Mouse (Mus musculus): ENCODE results near the gene Apoc4.
"Not testable (repeated sequence)": the region's sequence is repeated elsewhere in the genome, so short reads cannot be mapped to it uniquely, and the experiment has no call there.

The Apoc4 gene

DNA sequence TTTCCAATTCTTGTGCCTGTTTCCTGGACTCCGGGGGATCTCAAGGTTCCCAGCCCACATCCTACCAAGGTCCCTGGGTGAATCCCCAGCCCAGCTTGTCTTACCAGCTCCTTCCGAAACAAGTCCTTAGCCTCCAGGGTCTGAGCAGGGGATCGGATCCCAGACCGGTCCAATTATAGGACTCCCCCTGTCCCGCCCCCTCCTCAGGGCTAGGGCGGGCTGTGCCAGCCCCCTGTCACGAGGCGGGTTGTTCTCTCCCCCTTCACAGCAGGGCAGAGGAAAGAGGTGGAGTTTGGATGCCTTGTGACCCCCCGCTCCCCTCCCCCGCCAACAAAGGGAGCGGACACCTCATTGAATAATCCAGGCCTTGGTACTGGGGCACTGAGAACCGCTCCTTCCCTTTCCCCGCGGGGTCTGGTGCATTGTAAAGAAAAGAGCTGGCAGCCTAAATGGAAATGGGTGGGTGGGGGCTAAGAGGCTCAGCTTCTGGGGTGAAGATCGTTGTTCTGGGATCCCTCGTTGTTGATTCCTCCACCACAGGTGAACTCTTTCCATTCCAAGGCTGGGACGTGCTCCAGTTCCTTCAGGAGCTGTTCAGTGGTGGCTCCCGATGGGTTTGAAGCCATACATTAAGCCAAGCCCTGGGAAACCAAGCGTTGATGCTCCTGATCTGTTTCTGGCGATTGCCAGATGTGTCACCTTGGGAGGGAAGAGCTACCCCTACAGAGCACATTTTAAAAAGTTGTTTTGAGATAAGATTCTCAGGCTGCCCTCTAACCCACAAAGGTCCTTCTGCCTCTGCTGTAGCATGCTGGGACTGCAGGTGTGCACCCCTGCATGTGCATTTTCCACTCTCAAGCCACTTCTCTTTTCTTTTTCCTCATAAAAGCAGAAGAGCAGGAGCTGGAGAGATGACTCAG, 17.9 kb upstream of the Apoc4 start, which contains the start of gene Apoe:
TSS of gene Apoe (minus strand) at position 282 of the 920 bp plus-strand sequence.
- DNase-seq (ENCODE audit: low spot score in 2 of 2) = peak in 1 of 2 experiments; percentile 63

DNA sequence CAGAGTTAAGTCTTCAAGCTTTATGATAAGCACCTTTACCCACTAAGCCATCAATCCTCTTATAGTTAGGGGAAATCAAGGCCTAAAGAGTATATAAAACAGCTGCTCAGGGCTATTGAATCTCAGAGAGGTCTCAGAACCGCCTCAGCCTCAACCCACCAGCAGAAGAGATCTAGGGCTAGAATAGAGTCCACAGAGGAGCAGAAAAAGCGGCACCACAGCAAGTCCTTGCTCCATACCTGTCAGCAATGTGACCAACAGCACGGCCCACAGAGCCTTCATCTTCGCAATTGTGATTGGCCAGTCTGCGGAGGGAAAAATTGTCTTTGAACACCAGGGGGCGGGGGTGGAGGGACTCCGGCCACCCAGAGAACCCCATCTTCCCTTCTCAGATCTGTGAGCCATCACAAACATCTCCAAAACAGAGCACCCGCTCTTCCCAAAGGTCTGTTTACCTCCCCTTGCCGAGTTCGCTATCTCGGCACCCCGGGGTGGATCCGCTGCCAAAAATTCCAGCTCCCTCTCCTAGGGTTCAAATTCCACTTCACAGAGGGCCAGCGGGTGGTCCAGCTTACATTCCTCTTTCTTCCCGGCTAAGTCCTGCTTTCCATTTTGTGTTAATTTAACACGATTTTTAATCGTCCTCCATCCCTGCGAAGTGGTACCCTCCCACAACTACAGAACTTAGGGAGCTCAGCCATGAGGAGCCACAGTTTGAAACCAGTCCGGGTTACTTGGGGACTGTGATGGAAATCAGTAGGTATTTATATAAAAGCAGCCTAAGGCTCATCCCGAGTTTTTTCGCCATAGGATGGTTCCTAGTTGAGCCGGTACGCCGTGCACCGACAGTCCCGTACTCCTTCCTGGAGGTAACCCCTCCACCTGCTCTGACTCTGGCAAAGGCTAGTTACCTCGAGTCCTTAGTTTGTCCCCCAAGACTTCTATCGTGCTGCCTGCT, 16.9 kb upstream of the Apoc4 start:
- no peak for DNase-seq (ENCODE audit: low spot score in 2 of 2)

DNA sequence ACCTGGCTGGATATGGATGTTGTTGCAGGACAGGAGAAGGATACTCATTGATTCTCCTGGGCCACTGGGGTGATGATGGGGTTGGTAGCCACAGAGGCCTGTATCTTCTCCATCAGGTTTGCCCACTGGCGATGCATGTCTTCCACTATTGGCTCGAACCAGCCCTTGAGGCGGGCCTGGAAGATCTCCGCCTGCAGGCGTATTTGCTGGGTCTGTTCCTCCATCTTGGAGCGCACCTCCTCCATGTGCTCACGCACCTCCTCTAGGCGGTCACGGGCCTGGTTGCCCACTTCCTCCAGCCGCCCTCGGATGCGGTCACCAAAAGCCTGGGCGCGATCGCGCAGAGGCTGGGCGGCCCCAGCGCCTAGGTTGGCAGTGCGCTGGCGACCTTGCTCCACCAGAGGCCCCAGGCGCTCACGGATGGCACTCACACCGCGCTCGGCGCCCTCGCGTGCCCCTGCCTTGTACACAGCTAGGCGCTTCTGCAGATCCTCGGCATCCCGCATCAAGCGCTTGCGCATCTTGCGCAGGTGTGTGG, 15.1 kb upstream of the Apoc4 start:
- no peak for DNase-seq (ENCODE audit: low spot score in 2 of 2)

DNA sequence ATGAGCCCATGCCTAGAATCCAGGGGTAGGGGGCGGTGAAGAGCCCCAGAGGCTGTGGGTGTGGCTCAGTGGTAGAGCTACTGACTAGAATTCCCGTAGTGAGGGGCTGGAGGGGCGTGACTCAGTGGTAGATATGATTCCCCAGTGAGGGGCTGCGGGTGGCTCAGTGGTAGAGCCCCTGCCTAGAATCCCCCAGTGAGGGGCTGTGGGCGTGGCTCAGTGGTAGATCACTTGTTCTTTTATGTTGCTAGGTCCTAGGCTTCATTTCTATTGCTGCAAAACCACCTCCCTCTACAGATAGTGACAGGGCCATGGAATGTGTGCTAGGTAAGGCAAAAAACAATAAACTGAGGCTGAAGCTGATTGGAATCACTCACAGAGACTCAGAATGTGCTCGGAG, 14.6 kb upstream of the Apoc4 start:
- no peak for DNase-seq (ENCODE audit: low spot score in 2 of 2)

DNA sequence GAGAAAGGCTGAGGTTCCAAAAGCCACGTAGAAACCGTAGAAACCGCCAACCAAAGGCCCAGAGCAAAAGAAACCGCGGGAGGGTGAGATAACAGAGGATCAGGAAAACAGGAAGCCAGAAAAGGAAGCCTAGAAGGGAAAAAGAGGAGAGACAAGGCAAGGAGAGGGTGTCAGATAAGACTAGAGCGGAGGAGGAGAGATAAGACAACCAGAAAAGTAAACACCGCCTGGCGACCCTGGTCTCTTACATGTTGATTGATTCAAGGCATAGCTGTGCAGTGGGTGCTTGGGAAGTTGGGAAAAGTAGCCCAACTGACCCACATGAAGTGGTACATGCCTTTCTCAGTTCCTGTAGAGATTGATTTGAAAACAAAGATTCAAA, 13.9 kb upstream of the Apoc4 start:
- DNase-seq (ENCODE audit: low spot score in 2 of 2) = no peak

DNA sequence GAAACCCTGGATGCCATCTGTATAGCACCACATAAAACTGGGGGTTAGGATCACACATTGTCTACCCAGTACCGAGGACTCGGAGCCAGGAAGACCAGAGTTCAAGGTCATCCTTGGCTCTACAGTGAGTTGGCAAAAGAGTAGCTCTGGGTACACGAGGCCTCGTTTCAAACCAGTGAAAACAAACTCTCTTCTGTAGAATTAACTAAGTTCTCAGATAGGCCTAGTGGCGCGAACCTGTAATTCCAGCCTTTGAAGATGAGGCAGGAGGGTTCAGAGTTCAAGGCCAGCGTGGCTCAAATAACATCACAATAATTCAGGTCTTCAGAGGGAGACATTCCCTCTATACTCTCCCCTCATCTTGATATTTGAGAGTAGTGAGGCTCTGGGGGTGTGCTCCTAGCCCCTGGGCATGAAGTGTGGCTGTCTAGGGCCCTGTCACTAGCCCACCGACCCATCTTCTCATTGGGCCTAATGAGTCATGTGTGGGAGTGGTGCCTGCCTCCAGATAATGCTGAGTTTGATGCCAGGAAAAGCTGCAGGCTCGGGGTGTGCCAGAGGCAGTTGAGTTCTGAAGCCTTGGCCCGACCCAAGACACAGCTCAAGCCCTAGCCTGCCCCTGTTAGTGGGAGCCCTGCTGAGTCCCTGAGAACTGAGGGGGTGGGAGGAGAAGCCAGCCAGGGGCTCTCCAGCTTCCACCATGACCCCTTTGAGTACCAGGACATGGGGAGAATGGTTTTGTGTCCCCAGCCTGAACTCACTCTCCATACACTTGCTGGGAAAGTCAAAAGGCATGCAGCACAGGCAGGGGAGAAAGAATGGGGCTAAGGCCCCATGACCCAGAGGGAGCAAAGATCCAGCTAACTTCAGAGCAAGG, 13.3 kb upstream of the Apoc4 start:
- no peak for DNase-seq (ENCODE audit: low spot score in 2 of 2)

DNA sequence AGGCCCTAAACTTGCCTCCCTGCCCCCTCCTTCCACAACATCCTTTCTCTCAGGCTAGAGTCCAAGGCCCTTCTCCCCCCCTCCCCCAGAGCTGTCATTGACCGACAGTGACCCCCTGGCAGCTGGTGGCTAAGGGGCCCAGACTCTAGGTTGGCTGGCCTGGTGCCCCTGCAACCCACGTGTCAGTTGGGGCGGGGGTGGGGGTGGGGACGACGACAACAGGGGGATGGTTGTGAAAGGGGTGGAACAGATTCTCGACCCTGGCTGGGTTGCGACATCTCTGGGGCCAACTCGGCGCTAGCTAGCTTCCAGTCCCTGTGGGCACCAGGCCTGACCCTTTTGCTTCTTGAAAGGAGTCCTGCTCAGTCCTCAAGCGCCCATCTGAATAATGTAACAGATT, 12.1 kb upstream of the Apoc4 start:
- DNase-seq (ENCODE audit: low spot score in 2 of 2) = peak in 1 of 2 experiments; percentile 69

DNA sequence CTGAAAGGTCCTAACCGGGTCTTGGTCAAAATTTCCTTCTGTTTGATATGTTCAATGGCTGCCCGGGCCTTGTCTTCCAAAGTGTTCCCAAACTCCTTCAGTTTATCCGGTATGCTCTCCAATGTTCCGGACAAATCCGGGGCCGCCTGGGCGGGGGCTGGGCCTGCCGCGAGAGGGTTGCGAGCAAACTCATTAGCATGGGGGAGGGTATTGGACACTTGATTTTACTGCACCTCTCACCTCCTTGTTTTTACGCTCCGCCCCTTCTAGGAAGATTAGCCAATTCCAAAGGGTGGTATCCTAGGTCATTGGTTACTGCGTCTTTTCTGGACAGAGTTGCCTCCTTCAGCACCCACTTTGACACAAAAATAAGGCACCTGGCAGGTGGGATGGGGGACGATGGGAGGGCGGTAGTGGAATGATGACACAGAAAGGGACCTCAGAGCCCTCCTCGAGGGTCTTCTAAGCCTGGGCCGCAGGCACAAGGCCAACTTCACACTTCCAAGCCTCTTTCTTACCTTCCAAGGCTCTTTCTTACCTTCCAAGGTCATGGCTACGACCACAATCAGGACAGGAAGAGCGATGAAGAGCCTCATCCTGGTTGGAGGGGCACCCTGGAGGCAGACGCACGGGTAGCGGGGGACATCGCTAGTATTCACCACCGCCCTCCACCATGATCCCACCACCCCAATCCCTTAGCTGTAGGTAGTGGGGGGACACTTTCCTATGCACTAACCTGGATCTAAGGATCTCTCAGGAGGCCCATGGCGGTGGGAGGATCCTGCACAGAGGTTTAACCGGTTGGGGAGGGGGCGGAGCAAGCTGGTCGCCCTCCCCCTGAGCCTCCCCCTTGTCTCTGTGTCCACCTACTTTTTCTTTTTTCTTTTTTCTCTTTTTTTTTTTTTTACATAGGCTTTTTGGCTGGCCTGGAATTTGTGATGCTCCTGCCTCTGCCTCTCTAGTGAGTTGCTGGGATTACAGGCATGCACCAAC, 10.9 kb upstream of the Apoc4 start, which contains the start of gene Apoc1:
TSS of gene Apoc1 (minus strand) at position 788 of the 993 bp plus-strand sequence.
- peak in 1 of 2 experiments; percentile 62 for DNase-seq (ENCODE audit: low spot score in 2 of 2)

DNA sequence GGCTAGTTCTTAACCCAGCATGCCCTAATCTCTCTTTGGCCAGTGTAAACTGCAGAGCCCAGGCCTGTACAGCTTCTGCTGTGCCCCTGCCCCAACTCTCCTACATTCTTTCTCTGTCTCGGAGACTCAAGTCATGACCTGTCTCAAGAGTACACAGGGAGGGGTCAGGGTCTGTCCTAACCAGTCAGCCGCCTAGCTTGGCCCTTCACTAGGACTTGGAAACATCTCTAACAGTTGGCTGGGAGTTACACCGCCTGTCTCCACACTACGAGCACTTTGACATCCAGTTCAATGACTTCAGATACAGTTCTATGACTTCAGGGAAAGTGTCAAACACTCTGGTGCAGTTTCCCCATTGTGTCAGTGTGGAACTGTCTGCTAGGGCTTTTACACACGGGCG, 10.2 kb upstream of the Apoc4 start:
- DNase-seq (ENCODE audit: low spot score in 2 of 2) = no peak

DNA sequence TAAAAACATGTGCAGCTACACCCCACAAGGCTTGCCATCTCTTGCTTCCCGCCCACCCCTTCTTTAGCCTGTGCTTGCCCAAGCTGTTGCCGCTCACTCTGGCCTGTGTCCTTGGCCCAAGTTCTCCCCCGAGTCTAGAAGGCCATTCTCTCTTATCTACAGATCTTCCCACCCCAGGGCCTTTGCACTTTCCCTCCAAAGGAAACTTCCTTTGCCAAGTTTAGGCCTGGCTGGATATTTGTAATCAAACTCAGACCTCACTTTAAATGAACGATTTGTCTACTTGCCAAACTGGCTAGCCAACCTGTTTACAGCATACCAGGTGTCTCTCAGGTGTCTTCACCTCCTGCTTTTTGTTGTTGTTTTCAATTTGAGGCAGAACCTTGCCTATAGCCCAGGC, 9.6 kb upstream of the Apoc4 start:
- no peak for DNase-seq (ENCODE audit: low spot score in 2 of 2)

DNA sequence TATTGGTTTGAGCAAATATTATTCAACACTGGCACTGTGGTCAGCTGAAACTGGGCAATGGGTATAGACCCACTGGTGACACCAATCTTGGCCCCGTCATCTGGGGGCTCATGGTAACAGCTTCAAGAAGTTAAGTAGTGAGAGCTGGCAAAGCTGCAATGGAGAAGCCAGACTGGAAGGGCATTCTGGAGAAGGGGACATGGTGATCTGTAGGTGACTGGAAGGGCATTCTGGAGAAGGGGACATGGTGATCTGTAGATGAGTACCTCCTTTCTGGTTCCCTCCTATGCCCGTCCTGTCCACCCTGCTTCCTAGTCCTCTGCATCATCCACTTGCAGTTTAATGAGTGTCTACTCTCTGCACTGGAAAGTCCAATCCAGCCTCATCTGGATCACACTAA, 7.3 kb upstream of the Apoc4 start:
- no peak for DNase-seq (ENCODE audit: low spot score in 2 of 2)

DNA sequence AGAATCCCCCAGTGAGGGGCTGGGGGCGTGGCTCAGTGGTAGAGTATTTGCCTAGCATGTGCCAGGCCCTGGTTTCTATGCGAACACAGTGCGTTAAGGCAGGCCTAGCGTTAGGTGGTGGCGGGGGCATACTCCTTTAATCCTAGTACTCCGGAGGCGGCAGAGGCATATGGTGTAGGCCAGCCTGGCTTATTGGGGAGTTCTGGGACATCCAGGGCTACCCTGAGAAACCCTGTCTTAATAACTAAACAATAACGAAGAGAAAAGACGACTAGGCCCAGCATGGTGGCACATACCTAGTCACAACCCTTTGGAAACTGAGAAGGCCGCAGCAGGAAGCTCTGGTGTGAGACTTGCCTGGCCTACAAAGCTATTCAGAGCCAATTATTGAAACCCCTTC, 6.8 kb upstream of the Apoc4 start:
- DNase-seq (ENCODE audit: low spot score in 2 of 2) = no peak

DNA sequence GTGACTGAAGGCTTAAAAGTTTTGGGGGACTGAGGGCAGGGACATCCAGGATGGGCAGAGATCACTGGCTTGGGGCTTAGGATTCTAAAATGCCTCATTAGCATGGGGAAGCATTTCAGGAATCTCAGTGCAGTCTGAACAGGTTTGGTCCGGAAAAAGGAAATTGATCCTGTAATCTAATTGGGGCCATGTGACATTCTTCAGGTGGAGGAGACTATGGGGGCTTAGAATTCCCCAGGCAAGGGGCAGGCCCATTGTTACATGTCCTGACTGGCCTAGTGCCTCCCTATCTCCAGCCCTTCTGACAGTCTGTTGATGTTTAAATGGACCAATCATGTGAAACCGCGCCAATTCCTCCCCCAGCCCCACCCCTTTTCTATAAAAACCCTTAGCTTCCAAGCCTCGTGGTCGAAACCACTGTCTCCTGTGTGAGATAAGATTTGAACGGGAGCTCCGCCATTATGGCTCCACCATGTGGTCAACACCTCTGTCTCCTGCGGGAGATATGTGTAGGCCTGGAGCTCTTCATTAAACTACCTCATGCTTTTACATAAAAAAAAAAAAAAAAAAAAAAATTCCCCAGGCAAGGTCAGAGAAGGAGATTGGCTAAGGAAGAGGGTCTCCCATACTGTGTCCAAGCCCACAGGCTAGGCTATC, 5.8 kb upstream of the Apoc4 start:
- DNase-seq (ENCODE audit: low spot score in 2 of 2) = not testable (repeated sequence)

DNA sequence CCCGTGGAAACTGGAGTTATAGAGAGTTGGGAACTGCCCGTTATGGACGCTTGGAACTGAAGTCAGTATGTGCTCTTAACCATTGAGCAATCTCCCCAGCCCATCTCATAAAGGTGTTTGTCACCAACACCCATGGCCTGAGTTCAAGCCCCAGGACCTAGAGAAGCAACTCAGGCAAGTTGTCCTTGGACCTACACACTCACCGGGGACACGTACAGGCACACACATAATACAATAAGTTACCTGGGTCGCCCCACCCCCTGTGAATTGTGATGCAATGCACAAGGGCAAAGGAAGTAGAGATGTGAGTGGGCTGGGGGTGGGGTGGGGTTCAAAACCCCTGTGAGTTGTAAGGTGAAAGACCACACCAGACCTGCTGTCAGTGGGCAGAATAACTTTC, 5.2 kb upstream of the Apoc4 start:
- DNase-seq (ENCODE audit: low spot score in 2 of 2) = no peak

DNA sequence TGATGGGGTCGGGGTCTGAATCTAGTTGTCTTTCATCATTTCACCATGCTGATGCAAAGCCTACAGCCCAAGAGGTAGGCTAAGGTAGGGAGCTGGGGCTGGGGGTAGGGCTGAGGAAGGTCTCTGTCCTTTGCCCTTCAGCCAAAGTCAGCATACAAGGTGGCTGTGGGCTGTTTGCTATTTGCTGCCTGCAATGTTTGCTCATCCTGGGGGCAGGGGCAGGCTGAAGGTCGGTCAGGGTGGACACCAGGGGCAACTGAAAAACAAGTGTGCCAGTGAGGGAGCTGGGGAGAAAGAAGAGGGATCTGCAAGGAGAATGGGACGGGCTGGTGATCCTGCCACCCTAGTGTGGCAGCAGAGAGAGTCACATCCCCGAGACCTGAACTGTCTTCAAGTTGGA, 4.1 kb upstream of the Apoc4 start:
- no peak for DNase-seq (ENCODE audit: low spot score in 2 of 2)

DNA sequence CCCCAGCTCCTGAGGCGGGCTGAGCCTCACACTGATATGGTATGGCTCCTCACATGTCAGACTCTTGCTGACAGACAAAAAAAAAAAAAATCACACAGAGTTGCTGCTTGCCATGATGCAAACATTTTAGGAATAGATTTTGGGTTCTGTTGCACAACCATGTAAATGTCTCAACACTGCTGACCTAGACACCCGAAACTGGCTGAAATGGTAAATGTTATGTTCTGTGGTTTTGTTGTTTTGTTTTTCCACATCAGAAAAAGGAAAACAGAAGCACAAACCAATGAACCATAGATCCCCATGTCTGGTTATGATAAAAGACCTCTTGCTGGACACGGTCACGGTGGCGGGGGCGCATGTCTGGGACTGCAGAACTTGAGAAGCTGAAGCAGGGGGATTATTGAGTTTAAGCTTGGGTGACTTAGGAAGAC, 2.5 kb upstream of the Apoc4 start:
- no peak for DNase-seq (ENCODE audit: low spot score in 2 of 2)

DNA sequence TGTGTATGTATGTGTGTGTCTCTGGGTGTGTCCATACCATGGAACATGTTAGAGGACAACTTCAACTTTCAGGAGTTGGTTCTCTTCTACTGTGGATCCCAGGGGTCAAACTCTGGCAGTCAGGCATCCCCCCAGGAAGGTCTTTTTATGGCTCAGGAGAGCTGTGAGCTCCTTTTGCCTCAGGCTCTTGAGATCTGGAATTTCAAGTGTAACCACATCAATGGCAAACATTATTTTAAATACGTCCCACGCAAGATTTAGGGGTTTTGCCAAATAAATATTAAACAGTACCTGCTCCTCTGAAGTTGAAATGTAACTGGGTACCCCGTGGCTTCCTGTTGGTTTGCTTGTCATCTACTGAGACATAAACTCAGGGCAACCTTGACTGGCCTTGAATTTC, 1.7 kb upstream of the Apoc4 start:
- no peak for DNase-seq (ENCODE audit: low spot score in 2 of 2)

DNA sequence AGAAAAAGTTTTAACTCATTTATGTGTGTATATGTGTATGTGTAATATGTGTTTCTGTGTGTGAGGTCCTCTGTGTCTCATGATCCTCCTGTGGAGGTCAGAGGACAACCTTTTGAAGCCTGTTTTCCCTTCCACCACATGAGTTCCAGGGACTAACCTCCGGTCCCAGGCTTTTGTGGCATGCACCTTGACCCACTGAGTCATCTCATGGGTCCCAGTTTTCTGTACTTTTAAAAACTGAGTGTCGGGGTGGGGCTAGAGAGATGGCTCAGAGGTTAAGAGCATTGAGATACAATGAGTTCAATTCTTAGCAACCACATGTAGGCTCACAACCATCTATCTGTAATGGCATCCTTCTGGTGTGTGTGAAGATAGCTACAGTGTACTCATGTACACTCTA, 577 bp downstream of the Apoc4 start:
- DNase-seq (ENCODE audit: low spot score in 2 of 2) = no peak

DNA sequence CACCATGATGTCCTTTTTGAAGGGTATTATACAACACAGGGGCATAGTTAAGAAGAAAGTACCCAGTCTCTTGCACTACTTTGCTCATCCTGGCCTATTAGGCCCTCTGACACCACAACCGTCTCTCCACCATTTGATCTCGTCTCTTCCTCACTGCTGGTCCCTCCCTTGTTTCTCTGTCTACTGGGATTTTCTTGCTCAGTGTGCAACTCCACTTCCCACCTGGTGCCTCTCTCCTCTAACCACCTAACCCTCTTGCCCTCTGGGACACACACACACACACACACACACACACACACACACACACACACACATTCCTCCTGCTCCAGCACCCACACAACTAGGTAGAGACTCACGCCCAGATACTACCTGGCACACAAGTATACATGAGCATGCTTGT, 2.4 kb downstream of the Apoc4 start:
- DNase-seq (ENCODE audit: low spot score in 2 of 2) = no peak
